Mouse (Mus musculus): ENCODE results near the gene Podxl2. TPM values are rescaled to one million over a fixed set of nuclear protein-coding genes. Genes with fewer than 3 reads are reported as not detected.

Gene Podxl2
- polyA plus RNA-seq, 3 experiments from 2014 or later, result not detected

DNA sequence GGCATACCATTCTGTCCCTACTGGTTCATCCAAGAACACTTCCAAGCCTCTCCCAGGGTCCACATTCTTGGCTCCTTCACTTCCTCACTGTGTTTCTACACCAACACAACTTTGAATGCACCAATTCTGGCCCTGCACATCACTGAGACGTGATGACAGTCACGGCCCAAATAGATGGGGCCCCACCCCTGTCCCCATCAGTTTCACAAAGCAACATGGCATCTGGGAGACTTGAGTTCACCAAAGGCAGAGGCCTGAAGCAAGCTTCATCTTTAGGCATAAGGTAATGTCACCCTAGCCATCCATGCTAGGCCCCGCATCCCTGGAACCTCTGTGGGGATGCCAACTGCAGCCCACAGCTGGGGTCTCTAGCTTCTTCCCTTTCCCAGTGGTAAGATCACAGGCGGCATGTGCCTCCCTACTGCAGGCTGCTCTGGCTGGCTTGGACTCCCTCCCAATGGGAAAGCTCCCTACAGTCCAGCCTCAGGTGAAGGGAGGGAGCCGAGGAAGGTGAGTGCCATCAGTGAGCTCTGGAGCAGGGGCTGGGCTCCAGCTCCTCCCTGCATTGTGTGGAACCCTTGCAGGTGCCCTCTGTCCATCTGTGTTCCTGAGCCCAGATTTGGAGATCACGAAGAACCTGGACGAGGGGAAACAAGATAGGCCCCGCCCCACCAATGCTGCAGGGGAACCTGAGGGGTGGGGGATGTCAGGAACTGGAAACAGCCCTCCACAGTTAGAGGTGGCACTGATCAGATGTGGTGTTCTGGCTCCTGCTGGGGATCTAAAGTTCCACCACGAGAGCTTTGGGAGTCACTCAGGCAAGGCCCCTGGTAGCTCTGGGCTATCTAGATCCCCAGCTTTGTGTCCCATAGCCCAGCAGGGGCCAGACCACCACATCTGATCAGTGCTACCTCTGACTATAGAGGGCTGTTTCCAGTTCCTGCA lies 30.8 kb downstream of the Podxl2 start:
- no peak for ATAC-seq

DNA sequence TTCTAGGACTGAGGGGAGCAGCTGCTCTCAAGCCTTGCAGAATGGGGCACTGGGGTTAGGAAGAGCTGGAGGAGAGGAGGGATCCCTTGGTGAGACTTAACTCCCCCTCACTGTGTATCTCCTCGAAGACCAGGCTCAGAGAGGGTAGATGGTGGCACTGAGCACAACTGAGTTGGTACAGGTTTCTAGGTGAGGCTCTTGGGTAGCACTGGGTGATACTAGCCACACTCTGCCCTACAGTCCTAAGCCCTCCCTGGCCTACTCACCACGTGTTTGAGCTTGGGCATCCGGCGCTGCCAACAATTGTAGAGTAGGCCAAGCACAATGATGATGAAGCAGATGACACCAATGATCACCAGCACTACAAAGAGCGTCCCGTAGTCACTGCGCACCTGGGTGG lies 31.6 kb downstream of the Podxl2 start:
- ATAC-seq, result no peak

- ATAC-seq, result no peak
Measured at GRCm38 (mm10) chr6:88842731-88843151, 32.1 kb downstream of the Podxl2 start.

DNA sequence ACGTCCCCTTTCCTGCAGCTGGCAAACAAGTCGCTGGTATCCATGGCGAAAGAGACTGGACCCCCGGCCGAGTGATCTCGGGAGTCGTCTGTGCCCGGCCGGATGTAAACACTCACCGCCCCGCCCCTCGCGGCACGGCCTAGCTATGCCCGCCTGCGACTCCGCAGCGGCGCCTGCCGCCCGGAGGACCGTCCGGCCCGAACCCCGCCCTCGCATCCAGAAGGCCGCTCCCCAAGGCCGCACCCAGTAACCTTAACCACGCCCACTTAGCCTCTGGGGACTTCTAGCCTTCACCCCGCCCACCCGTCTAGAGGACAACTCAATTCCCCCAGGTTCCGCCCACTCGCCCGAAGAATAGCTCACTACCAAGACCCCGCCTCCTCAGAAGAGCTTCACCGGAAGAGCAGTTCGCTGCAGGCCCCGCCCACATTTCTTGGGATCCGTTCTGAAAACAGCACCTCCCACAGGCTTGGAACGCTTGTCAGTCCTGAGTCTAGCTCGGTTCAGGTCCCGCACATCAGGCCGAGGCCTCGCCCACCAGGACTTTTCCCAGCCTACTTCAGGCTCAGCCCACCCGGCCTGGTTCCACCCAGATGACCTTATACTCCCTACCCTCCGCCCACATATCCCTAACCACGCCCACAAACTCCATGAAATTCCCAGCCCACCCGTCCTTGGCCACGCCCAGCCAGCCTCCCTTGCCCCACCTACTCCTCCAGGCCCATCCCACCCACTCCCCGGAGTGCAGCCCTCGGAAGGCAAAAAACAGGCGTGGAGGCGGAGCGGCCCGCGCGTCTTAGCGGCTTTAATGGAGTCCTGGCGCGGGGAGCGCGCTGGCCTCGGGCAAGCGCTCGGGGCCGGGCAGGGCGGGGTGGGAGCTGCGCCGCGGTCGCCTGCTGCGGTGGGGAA lies 32.8 kb downstream of the Podxl2 start, which contains the start of gene Abtb1:
Abtb1 (minus strand) TSS at position 204 of the 909 bp plus-strand sequence.
- peak; percentile 88 for ATAC-seq

DNA sequence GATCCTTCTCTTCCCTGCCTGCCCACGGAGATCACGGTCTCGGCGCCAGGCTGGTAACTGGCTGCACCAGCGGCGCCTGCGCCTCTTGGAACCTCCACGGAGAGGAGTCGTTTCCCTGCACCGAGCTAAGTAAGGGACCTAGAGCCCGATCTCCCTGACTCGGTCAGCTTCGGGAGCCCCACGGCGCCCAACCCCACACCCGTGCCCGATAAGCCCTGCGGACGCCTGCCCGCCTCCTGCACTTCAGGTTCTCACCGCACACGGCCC lies 33.4 kb downstream of the Podxl2 start:
- no peak for ATAC-seq

GRCm38 (mm10) chr6:88840791-88841513 lies 33.9 kb downstream of the Podxl2 start:
- no peak for ATAC-seq

GRCm38 (mm10) chr6:88840211-88840610 lies 34.6 kb downstream of the Podxl2 start:
- ATAC-seq, result no peak

- ATAC-seq, result no peak
Measured at GRCm38 (mm10) chr6:88839135-88839970, 35.5 kb downstream of the Podxl2 start.

- no peak for ATAC-seq
Measured at GRCm38 (mm10) chr6:88838613-88839012, 36.2 kb downstream of the Podxl2 start.

DNA sequence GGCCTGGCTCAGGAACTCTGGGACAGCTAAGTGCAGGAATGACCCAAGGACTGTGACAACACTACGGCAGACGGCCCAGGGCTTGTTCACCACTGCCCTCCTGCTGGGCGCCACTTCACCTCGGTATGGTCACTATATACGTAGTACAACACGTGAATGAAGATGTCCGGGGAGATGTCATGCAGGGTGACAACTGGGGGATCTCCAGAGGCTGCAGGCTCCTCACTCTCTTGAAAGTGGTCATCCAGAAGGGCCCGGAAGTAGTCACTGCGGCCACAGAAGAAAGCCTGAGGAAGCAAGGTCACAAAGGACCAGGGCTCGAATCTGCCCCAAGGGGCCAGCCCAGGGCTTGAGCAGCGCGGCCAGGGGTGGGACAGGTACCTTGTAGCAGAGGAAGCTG lies 36.8 kb downstream of the Podxl2 start:
- no peak for ATAC-seq

DNA sequence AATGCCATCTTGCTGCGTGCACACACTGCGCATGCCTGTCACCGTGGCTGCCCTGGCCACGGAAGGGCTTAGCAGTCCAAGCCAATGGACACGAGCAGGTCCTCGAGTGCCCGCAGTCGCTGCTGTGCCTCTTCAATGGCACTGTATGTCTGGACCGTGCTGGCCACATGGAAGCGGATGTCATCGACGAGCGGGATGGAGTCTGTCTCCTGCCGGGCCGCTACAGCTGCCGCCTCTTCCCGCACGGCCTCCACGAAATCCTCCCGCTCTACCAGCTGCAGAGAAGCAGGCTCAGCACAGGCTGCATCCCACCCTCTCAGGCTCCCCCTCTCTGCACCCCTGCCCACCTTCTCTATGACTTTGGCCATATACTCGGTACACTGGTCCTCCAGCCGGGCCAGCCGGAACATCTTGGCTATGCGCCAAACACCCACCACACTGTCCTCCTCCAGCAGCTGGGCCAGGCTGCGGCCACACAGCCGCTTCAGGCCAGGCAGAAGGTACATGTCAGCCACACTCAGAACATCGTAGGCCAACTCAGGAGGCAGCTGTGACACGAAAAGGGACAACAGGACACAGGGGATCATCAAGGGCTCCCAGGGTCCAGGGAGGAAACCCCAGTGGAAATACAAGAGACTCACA lies 38.5 kb downstream of the Podxl2 start:
- ATAC-seq, result no peak

DNA sequence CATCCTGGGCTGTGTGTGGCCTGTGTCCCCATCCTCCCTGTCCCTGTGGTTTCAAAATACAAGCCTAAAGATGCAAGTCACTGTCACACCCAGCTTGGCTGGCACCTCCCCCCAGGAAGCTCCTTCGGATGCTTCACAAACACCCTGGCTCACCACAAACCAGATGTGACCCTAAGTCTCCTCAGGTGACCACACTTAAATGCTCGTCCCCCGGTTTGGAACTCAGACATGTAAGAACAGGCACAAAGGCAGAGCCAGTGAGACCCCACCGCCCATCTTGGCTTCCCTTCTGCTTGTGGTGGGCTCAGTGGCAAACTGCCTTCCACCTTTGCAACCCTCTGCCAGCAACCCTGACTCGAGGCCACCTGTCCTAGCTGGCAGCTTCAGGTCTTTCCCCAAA lies 39.8 kb downstream of the Podxl2 start:
- ATAC-seq, result no peak

DNA sequence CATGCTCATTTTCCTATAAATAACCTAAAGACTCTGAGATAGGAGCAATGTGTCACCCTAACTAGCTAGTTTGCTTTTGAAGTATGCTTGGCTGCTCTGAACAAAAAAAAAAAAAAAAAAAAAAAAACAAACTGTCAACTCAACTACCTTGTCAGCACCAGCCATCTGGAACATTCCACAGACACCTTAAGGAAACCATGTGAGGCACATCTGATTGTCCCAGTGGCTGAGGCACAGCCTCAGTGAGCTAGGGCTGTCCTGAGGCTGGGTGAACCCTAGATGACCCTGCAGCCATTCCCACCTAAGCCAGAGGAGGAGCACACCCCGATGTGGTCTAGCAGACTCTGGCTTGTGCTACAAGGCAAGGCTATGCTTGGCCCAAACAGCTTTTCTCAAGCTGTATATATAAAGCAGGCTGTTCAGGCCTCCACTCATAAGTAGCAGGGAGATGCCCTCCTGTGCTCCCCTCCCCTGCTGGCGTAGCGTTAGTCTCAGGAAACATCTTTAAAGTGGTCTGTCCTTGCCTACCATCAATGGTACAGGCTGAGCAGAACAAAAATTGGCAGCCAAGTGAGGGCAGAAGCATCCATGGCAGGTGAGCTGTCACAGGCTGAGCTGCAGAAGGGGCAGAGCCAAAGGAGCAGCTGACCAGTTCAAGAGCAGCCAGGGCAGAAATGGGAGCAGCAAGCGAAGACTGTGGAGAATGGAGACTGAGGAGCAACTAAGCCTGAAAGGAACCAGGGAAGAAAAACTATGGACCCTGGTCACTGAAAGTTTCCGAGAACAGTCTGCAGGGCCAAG lies 41.3 kb downstream of the Podxl2 start:
- no peak for ATAC-seq

DNA sequence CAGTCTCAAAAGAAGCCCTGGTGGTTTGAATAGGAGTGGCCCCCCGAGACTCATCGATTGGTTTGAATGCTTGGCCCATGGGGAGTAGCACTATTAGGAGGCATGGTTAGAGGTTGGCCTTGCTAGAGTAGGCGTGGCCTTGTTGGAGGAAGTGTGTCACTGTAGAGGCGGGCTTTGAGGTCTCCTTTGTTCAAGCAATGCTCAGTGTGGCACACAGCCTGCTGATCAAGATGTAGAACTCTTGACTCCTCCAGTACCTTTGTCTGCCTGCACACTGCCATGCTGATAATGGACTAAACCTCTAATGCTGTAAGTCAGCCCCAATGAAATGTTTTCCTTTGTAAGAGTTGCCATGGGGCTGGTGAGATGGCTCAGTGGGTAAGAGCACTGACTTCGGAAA lies 42.2 kb downstream of the Podxl2 start:
- ATAC-seq, result no peak

- peak; percentile 63 for ATAC-seq
Measured at GRCm38 (mm10) chr6:88831456-88831855, 43.4 kb downstream of the Podxl2 start.

GRCm38 (mm10) chr6:88830112-88830702 lies 44.6 kb downstream of the Podxl2 start:
- no peak for ATAC-seq

DNA sequence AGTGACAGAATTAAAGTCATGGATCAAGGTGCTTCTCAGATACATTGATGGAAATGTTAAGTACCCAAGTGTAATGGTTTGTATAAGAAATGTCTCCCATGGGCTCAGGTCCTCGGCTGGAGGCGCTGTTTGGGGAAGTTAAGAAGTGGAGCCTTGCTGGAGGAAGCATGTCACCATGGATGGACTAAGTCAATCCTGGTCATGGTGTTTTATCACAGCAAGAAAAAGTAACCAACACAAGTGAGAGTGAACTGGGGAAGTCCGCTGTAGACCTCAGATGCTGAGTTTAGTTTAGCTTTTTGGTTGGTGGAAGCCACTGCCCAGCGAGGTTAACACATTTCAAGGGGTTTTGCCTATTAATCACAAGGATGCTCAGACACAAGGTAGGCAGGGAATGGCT lies 45.3 kb downstream of the Podxl2 start:
- no peak for ATAC-seq

- no peak for ATAC-seq
Measured at GRCm38 (mm10) chr6:88828206-88829009, 46.4 kb downstream of the Podxl2 start.

All from inflammation-experienced regulatory T-cells, adult 6 months (primary cell).